Mouse (Mus musculus) stomach, embryonic 14.5 days (tissue): Measurements from ENCODE around the gene 4921539E11Rik. TPM values are rescaled to one million over a fixed set of nuclear protein-coding genes. Genes with fewer than 3 reads are reported as not detected.

Experiments
- ATAC-seq: fragments of 200-750 bp; cut with Nextera tagmentation; 2 replicates; pipeline ENCODE4 v1.8.0; 2017; ENCODE audit warnings: low read depth, moderate TSS enrichment; ENCODE audit not compliant: insufficient number of reproducible peaks, insufficient read depth, low FRiP score
- H3K27ac ChIP-seq: fragments of 300-500 bp; sonication (generic); 2 replicates; pipeline ENCODE4 v1.5.1; 2014; ENCODE audit warnings: mild to moderate bottlenecking, low read length, moderate library complexity, mixed read lengths
- H3K27me3 ChIP-seq: fragments of 300-500 bp; sonication (generic); 2 replicates; pipeline ENCODE4 v1.6.1; 2014; ENCODE audit warnings: low read length, control low read depth, mixed read lengths; ENCODE audit not compliant: control insufficient read depth, insufficient read depth
- H3K36me3 ChIP-seq: fragments of 300-500 bp; sonication (generic); 2 replicates; pipeline ENCODE4 v1.6.1; 2014; ENCODE audit warnings: mild to moderate bottlenecking, control low read depth, low read length, moderate library complexity, mixed read lengths; ENCODE audit not compliant: control insufficient read depth, insufficient read depth
- H3K4me1 ChIP-seq: fragments of 300-500 bp; sonication (generic); 2 replicates; pipeline ENCODE4 v1.6.1; 2014; ENCODE audit warnings: low read length, control low read depth, mixed read lengths; ENCODE audit not compliant: control insufficient read depth, insufficient read depth
- H3K4me2 ChIP-seq: fragments of 300-500 bp; sonication (generic); replicated peaks from 2 replicates; pipeline ENCODE4 v1.6.1; 2014; ENCODE audit warnings: low read depth, low read length, control low read depth
- H3K4me3 ChIP-seq: fragments of 300-500 bp; sonication (generic); 2 replicates; pipeline ENCODE4 v1.5.1; 2014; ENCODE audit warnings: low read depth, low read length, control low read depth
- H3K9ac ChIP-seq: fragments of 300-500 bp; sonication (generic); replicated peaks from 2 replicates; pipeline ENCODE4 v1.6.1; 2014; ENCODE audit warnings: low read depth, mild to moderate bottlenecking, control low read depth, low read length, moderate library complexity, mixed read lengths
- H3K9me3 ChIP-seq: fragments of 300-500 bp; sonication (generic); 2 replicates; pipeline ENCODE4 v1.6.1; 2016; ENCODE audit warnings: low read depth, low read length, control low read depth; ENCODE audit not compliant: control insufficient read depth
- WGBS: fragments of 180-500 bp; shearing (Covaris S2); extraction: QIAGEN DNeasy Blood & Tissue Kit; methylation state at CpG from one replicate; pipeline ENCODE4 v1.1.7; 2014; 5-methylcytosine and 5-hydroxymethylcytosine counted together
- polyA plus RNA-seq: library from polyadenylated mRNA; unstranded; fragments of >200 nt; fragmentation: Nextera tagmentation; extraction: Ambion mirVana; gene quantifications from 2 replicates; pipeline ENCODE4 v1.2.1, GENCODE M21; 2014

4921539E11Rik gene
- polyA plus RNA-seq: not detected in 2 replicates

DNA sequence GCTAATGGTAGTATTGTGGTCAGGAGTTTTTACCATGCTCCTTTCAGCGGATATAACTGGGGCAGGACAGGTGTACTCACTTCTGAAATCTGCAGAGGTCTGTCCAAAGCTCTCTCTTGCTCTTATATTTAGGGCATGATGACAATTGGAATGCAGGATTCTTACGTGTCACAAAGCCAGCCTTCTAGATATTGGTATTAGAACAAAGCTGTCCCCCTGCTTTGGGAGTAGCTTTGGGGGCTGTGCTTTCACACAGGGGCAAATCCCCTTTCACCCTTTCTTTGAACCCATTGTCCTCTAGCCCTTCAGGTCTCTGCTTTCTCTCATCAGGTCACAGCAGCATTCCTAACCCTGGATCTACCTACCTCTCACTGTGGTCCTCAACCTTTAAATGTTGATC, at the start of gene 4921539E11Rik:
TSS of gene 4921539E11Rik (minus strand) at position 101 of the 400 bp plus-strand sequence.
- H3K9me3 ChIP-seq: no peaks in the 10 kb centered on the region
- H3K4me1 ChIP-seq: no peaks in the 10 kb centered on the region
- H3K27me3 ChIP-seq: no peaks in the 10 kb centered on the region
- 80% methylated on average over 2 of the region's 2 CpGs for WGBS
- H3K4me2 ChIP-seq: no peak within 1 kb of the TSS
- no peak within 1 kb of the TSS for H3K9ac ChIP-seq
- ATAC-seq: no peak
- no peak within 1 kb of the TSS for H3K27ac ChIP-seq
- no peaks in the 10 kb centered on the region for H3K36me3 ChIP-seq
- H3K4me3 ChIP-seq: no peak within 1 kb of the TSS

DNA sequence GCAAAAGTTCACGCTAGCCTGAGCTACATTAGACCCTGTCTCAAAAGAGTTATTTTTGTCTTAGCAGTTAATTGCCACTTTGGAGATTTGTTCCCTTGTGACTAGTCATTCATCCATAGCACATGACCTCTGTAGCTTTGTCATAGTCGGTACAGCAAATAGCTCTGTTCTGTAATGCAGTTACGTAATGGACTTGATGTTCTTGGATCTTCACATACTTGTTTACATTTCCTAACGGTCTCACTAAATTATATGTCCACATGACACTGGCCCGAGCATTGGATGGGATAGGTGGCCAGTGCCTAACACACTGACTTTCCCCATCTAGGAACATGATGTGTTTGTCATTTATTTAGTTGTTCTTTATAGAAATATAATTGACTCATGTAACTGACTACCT, 44.5 kb upstream of the 4921539E11Rik start:
- H3K9ac ChIP-seq: no peak overlapping the region
- no peaks in the 10 kb centered on the region for H3K4me1 ChIP-seq
- no peak overlapping the region for H3K4me3 ChIP-seq
- no peaks in the 10 kb centered on the region for H3K9me3 ChIP-seq
- H3K4me2 ChIP-seq: no peak overlapping the region
- H3K27me3 ChIP-seq: no peaks in the 10 kb centered on the region
- no peak for ATAC-seq
- H3K27ac ChIP-seq: no peak overlapping the region
- 60% methylated on average over 5 of the region's 5 CpGs for WGBS
- peaks cover 12% of the 10 kb centered on the region; the same call in 1 of the 2 replicates for H3K36me3 ChIP-seq

DNA sequence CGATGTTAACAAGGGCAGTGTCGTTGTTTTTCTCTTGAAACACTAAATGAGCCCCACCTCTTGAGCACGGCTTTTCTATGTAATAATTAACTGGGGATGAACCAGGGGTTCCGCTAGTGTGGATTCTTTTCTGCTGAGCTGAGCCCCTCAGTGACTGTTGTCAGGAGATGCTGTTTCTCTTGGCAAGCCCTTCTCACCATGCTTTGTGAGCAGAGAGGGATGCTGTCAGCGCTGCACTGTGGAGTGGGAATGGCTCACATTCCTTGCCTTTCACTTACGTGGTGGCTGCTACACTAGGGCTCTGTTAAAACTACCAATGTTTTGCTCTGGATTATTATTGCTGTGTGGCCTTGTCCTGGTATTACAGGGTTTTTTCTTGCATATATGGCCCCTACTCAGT, 38.7 kb upstream of the 4921539E11Rik start:
- no peaks in the 10 kb centered on the region for H3K4me1 ChIP-seq
- no peak overlapping the region for H3K27ac ChIP-seq
- no peak for ATAC-seq

DNA sequence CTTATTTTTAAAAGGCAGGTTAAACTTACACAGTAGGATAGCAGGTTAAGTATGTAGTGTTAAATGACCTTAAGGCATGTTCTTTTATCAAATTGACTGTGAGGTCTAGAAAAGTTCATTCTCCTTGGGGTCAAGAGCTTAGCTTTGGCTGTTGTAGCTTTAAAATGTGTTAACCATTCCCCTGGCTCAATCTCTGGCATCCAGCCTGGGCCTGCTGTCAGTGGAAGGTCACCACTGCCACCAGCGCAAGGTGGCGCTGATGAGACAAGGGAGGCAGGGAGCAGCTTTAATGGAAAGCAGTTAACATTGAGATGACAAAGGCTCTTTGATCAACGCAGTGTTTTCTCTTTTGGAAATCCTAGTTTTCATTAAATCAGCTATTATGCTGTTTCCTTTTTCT, 36.3 kb upstream of the 4921539E11Rik start:
- H3K9ac ChIP-seq: no peak overlapping the region
- H3K4me3 ChIP-seq: no peak overlapping the region
- 70% methylated on average over 3 of the region's 3 CpGs for WGBS
- H3K9me3 ChIP-seq: no peaks in the 10 kb centered on the region
- H3K4me2 ChIP-seq: no peak overlapping the region
- H3K27ac ChIP-seq: no peak overlapping the region
- H3K4me1 ChIP-seq: no peaks in the 10 kb centered on the region
- no peaks in the 10 kb centered on the region for H3K27me3 ChIP-seq
- ATAC-seq: no peak
- H3K36me3 ChIP-seq: peaks cover 4% of the 10 kb centered on the region; the same call in 1 of the 2 replicates

More for the DNA sequence above, 38.7 kb upstream of the 4921539E11Rik start:
- Histone ChIP-seq H3K9me3 (no peaks in the 10 kb centered on the region), H3K36me3 (peaks cover 12% of the 10 kb centered on the region; the same call in 1 of the 2 replicates), H3K27me3 (no peaks in the 10 kb centered on the region), H3K9ac (no peak overlapping the region), H3K4me3 (no peak overlapping the region), H3K4me2 (no peak overlapping the region)
- WGBS: 69% methylated on average over 6 of the region's 6 CpGs

DNA sequence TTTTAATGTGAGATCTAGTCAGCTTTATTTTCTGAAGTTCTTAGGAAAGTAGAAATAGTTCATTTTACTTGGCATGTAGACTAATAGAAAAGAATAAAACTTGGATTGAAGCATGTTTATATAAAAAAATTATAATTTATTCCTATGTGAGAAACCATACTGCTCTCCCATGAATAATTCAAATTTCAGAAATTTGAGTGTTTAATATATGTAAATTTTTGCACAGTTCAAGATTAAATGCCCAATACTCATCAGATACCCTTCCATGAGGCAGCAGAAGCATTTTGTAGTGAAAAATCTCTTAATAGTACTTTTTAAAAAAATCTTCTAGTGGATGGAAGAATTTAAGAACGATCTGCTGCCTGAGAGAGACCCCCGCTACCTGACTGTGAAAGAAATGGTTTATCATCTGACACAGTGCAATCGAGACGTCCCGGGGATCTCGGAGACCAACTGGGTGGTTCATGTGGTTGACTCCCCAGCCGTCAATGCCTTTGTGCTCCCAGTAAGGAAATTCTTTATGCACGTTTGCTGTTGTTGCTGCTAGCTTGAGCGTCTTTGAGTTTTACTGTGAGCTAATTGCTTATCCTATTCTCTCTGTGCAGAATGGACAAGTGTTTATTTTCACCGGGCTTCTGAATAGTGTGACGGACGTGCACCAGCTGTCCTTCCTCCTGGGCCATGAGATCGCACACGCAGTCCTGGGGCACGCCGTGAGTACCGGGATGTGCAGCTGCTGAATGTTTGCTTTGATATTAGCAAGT, 34.2 kb upstream of the 4921539E11Rik start:
- Histone ChIP-seq H3K27me3 (no peaks in the 10 kb centered on the region), H3K4me2 (0 out of 2 replicates have a peak overlapping the region, but pooled peaks have one; percentile 12), H3K9me3 (no peaks in the 10 kb centered on the region), H3K27ac (no peak overlapping the region), H3K4me3 (no peak overlapping the region), H3K9ac (no peak overlapping the region), H3K36me3 (no peaks in the 10 kb centered on the region; the same call in none of the 2 replicates), H3K4me1 (no peaks in the 10 kb centered on the region)
- WGBS: 25% methylated on average over 17 of the region's 17 CpGs
- ATAC-seq: no peak

DNA sequence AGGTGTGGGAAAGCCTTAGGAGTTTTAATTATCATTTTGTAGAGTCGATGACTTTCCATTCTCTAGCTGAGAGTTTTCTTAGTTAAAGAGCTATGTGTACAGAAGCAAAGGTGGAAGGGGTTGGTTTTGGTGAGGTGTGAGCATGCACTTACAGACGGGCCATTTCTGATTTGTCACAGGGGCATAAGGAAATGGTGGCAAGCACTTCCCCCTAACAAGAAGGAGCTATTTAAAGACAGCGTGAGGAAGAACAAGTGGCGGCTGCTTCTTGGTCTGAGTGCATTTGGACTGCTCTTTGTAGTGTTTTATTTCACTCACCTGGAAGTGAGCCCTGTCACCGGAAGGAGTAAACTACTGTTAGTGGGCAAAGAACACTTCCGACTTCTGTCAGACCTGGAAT, 30.8 kb upstream of the 4921539E11Rik start:
- H3K4me2 ChIP-seq: no peak overlapping the region
- WGBS: 77% methylated on average over 6 of the region's 6 CpGs
- H3K4me1 ChIP-seq: no peaks in the 10 kb centered on the region
- no peak overlapping the region for H3K4me3 ChIP-seq
- H3K9ac ChIP-seq: no peak overlapping the region
- H3K9me3 ChIP-seq: no peaks in the 10 kb centered on the region
- no peak overlapping the region for H3K27ac ChIP-seq
- no peak for ATAC-seq
- no peaks in the 10 kb centered on the region; the same call in none of the 2 replicates for H3K36me3 ChIP-seq
- no peaks in the 10 kb centered on the region for H3K27me3 ChIP-seq

DNA sequence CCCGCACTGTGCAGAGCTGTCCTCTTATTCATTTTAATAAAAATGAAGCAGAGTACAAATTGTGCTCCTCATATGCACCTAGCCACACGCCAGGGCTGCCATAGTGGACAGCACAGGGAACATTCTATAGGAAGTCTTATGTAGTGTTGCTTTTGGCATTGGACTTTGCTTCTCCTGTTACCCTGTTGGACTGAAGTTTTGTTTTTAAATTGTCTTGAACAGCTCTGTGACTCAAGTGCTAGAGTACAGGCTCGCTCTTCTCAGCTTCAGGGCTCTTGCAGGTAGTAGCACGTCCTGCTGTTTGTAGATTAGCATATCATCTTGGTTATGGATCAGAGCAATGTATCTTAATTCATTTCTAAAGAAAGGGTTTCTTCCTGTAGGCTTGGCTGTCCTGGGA, 25.2 kb upstream of the 4921539E11Rik start:
- ATAC-seq: no peak
- Histone ChIP-seq H3K27ac (no peak overlapping the region), H3K4me2 (no peak overlapping the region), H3K27me3 (no peaks in the 10 kb centered on the region), H3K36me3 (no peaks in the 10 kb centered on the region), H3K4me1 (peaks cover 6% of the 10 kb centered on the region; the same call in 1 of the 2 replicates), H3K4me3 (no peak overlapping the region), H3K9me3 (no peaks in the 10 kb centered on the region), H3K9ac (no peak overlapping the region)
- WGBS: 89% methylated on average over 4 of the region's 4 CpGs

DNA sequence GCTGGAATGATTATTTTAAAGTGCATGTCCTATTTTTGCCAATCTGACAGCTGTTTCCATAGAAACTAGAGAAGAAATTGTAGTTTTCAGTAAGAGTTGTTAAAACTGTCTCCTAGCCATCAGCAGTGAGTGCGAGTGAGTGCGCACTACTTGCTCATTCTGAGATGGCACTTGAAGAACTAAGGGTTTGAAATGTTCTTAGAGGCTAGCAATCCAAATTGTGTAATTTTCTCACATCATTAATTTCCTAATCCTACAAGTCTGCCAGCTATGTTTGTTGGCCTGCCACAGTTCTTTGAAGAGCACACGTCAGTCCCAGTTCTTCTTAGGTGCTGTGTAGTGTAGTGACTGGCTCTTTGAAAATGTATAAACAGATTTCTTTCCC, 23.9 kb upstream of the 4921539E11Rik start:
- no peaks in the 10 kb centered on the region for H3K9me3 ChIP-seq
- H3K36me3 ChIP-seq: no peaks in the 10 kb centered on the region
- no peak for ATAC-seq
- H3K27me3 ChIP-seq: no peaks in the 10 kb centered on the region
- H3K27ac ChIP-seq: peak overlapping the region; percentile 94; the same call in 1 of the 2 replicates
- H3K4me2 ChIP-seq: peak overlapping the region; percentile 43
- H3K4me1 ChIP-seq: peaks cover 6% of the 10 kb centered on the region; the same call in 1 of the 2 replicates
- WGBS: 47% methylated on average over 3 of the region's 3 CpGs
- 0 out of 2 replicates have a peak overlapping the region, but pooled peaks have one; percentile 65 for H3K9ac ChIP-seq
- H3K4me3 ChIP-seq: peak overlapping the region; percentile 59
